Mouse (Mus musculus) adrenal gland, adult 10 weeks (tissue): ENCODE results near the gene Zfp3. TPM values are rescaled to one million over a fixed set of nuclear protein-coding genes. Genes with fewer than 3 reads are reported as not detected.

Experiments
- polyA plus RNA-seq: library from polyadenylated mRNA; stranded (reverse); fragments of 350-450 nt; fragmentation: Illumina TruSeq; extraction: RNeasy Lipid Tissue Mini Kit (QIAGEN cat#74804); gene quantifications from one replicate; pipeline ENCODE4 v1.2.3, GENCODE M21; 2014; ENCODE audit warnings: low read depth, low replicate concordance

The Zfp3 gene
- polyA plus RNA-seq = 4.4 TPM

GRCm38 (mm10) chr11:70763936-70764808 is at the start of gene Zfp3:
Zfp3 (plus strand) TSS chr11:70764209.

GRCm38 (mm10) chr11:70812365-70812764 is 48.4 kb downstream of the Zfp3 start, which contains the start of gene Scimp:
Scimp (minus strand) TSS chr11:70812586.

Other genes starting within 250 kb of the Zfp3 start
- gene Vmo1, start 249.6 kb upstream of the Zfp3 start, polyA plus RNA-seq = not detected
- gene Gltpd2, start 245.0 kb upstream of the Zfp3 start, polyA plus RNA-seq = not detected
- gene Psmb6, start 238.8 kb upstream of the Zfp3 start, polyA plus RNA-seq = 23.1 TPM
- not detected for gene Gm40193, start 231.3 kb upstream of the Zfp3 start, polyA plus RNA-seq
- 1.0 TPM for gene Pld2, start 224.1 kb upstream of the Zfp3 start, polyA plus RNA-seq
- 2.2 TPM for gene Mink1, start 201.3 kb upstream of the Zfp3 start, polyA plus RNA-seq
- gene 4930544D05Rik, start 148.4 kb upstream of the Zfp3 start, polyA plus RNA-seq = not detected
- gene Chrne, start 145.0 kb upstream of the Zfp3 start, polyA plus RNA-seq = not detected
- gene Gp1ba, start 125.1 kb upstream of the Zfp3 start, polyA plus RNA-seq = not detected
- 33.4 TPM for gene Rnf167, start 117.0 kb upstream of the Zfp3 start, polyA plus RNA-seq
- gene Slc25a11, start 116.7 kb upstream of the Zfp3 start, polyA plus RNA-seq = 30.6 TPM
- gene Pfn1, start 109.6 kb upstream of the Zfp3 start, polyA plus RNA-seq = 121 TPM
- gene Eno3, start 107.0 kb upstream of the Zfp3 start, polyA plus RNA-seq = 2.7 TPM
- 39.1 TPM for gene Spag7, start 94.8 kb upstream of the Zfp3 start, polyA plus RNA-seq
- 0.87 TPM for gene Camta2, start 76.1 kb upstream of the Zfp3 start, polyA plus RNA-seq
- 3.7 TPM for gene Inca1, start 64.1 kb upstream of the Zfp3 start, polyA plus RNA-seq
- gene Kif1c, start 63.7 kb upstream of the Zfp3 start, polyA plus RNA-seq = 32.8 TPM
- gene Scimp, start 48.4 kb downstream of the Zfp3 start, polyA plus RNA-seq = 1.6 TPM
- gene Rabep1, start 80.6 kb downstream of the Zfp3 start, polyA plus RNA-seq = 341 TPM
- gene Nup88, start 205.8 kb downstream of the Zfp3 start, polyA plus RNA-seq = 164 TPM
- 11.4 TPM for gene Rpain, start 206.0 kb downstream of the Zfp3 start, polyA plus RNA-seq
- gene C1qbp, start 218.8 kb downstream of the Zfp3 start, polyA plus RNA-seq = 220 TPM
- gene Dhx33, start 240.2 kb downstream of the Zfp3 start, polyA plus RNA-seq = 24.1 TPM